In the genomic region with DNA sequence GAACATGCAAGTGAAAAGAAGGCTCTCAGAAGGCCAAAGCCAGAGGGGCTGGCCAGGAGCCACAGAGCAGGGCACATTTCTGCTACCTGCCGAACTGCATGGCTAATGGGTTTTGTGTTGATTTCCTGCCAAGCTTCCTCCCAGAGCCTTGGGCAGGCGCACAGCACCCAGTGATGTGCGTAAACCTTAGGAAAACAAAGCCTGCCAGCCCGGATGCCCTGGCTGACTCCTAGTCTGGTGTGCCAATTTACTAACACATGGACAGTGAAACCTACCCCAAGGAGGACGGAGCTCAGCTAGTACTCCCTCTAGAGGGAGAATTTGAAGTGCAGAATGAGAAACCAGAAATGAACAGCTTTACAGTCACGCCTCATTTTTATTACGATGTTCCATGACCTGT, we compare ENCODE assay signal across 10 mouse cellular contexts. TPM values are rescaled to one million over a fixed set of nuclear protein-coding genes. Genes with fewer than 3 reads are reported as not detected.
DNase-seq lines count a peak whose midpoint lies in the region; ATAC-seq and TF ChIP-seq lines count a peak whose summit lies in the region.
"Had no signal": no experiment of that assay in that cellular context is flagged by ENCODE, and none has a peak within 500 bp of the region (broad histone marks: within the 10 kb centered on the region; RNA-seq: fewer than 3 reads in every experiment).

No protein-coding gene starts in this region.

- H3K9me3 ChIP-seq in forebrain, embryonic 16.5 days (ENCODE audit: control insufficient read depth, low read length): no peaks in the 10 kb centered on the region
- H3K9me3 ChIP-seq in neural tube, embryonic 13.5 days: no peaks in the 10 kb centered on the region
- H3K9me3 ChIP-seq: G1E; heart, embryonic 13.5 days had no signal

- H3K36me3 ChIP-seq in heart, adult 2 months (ENCODE audit: control insufficient read depth, insufficient read depth, low read length): no peaks in the 10 kb centered on the region
- no peaks in the 10 kb centered on the region for H3K36me3 ChIP-seq in forebrain, embryonic 16.5 days (ENCODE audit: control insufficient read depth, insufficient read depth)
- no peaks in the 10 kb centered on the region for H3K36me3 ChIP-seq in neural tube, embryonic 13.5 days
- H3K36me3 ChIP-seq: G1E had no signal

- H3K4me3 ChIP-seq in heart, adult 2 months: no peak overlapping the region
- H3K4me3 ChIP-seq in forebrain, embryonic 16.5 days (replicated peaks; ENCODE audit: low read length): no peak overlapping the region
- H3K4me3 ChIP-seq in neural tube, embryonic 13.5 days: no peak overlapping the region
- H3K4me3 ChIP-seq: heart, embryonic 13.5 days had no signal

- no peak overlapping the region for H3K4me2 ChIP-seq in forebrain, embryonic 16.5 days (ENCODE audit: low read length)
- H3K4me2 ChIP-seq in neural tube, embryonic 13.5 days: no peak overlapping the region
- H3K4me2 ChIP-seq: heart, embryonic 13.5 days had no signal

- DNase-seq in heart, adult 2 months: peak in 1 of 2 experiments; percentile 21
- no peak for DNase-seq in heart, postnatal 10 days
- DNase-seq in thymus, postnatal 0 days (ENCODE audit: low spot score): peak; percentile 27
- DNase-seq in thymus, postnatal 36 days: no peak
- peak; percentile 42 to 63 for DNase-seq in kidney, postnatal 4 days
- DNase-seq in left cerebral cortex, postnatal 36 days (ENCODE audit: low spot score in 2 of 2): no peak

- no peaks in the 10 kb centered on the region; the same call in 1 of the 2 replicates for H3K4me1 ChIP-seq in heart, adult 2 months (ENCODE audit: control insufficient read depth, insufficient read depth, low read length)
- peaks cover 4% of the 10 kb centered on the region; the same call in 1 of the 2 replicates for H3K4me1 ChIP-seq in forebrain, embryonic 16.5 days (replicated peaks; ENCODE audit: control insufficient read depth, insufficient read depth, low read length)
- H3K4me1 ChIP-seq in neural tube, embryonic 13.5 days (replicated peaks): peaks cover 9% of the 10 kb centered on the region; the same call in 1 of the 2 replicates
- H3K4me1 ChIP-seq: heart, embryonic 13.5 days had no signal

- no peaks in the 10 kb centered on the region for H3K27me3 ChIP-seq in heart, adult 2 months (ENCODE audit: control insufficient read depth, insufficient read depth, low read length)
- H3K27me3 ChIP-seq in forebrain, embryonic 16.5 days (replicated peaks; ENCODE audit: control insufficient read depth, insufficient read depth, low read length): no peaks in the 10 kb centered on the region
- no peaks in the 10 kb centered on the region for H3K27me3 ChIP-seq in neural tube, embryonic 13.5 days
- H3K27me3 ChIP-seq: heart, embryonic 13.5 days had no signal

- intact Hi-C loops in heart, adult 2 months (cut with DNase I): no loop called here
- intact Hi-C loops in heart, postnatal 10 days (cut with DNase I): no loop called here
- intact Hi-C loops in left cerebral cortex, postnatal 36 days (cut with DNase I): no loop called here

- TF ChIP-seq EP300 in heart, adult 2 months (IDR thresholded peaks at IDR 0.05; ENCODE audit: insufficient read depth, low read depth, low read length): no peak

- ATAC-seq in forebrain, embryonic 16.5 days: peak; percentile 83
- peak; percentile 77 for ATAC-seq in neural tube, embryonic 13.5 days (ENCODE audit: low read depth)

- TF ChIP-seq CTCF in heart, adult 2 months (IDR thresholded peaks at IDR 0.05): peak; percentile 41

- no peak overlapping the region for H3K9ac ChIP-seq in heart, adult 2 months (ENCODE audit: low read depth, low read length)
- no peak overlapping the region for H3K9ac ChIP-seq in forebrain, embryonic 16.5 days (replicated peaks; ENCODE audit: low read depth, low read length)
- no peak overlapping the region for H3K9ac ChIP-seq in neural tube, embryonic 13.5 days
- H3K9ac ChIP-seq: heart, embryonic 13.5 days had no signal

- H3K27ac ChIP-seq in heart, adult 2 months: no peak overlapping the region
- H3K27ac ChIP-seq in forebrain, embryonic 16.5 days (ENCODE audit: low read length): no peak overlapping the region
- peak overlapping the region; percentile 54; the same call in 1 of the 2 replicates for H3K27ac ChIP-seq in neural tube, embryonic 13.5 days (replicated peaks)
- H3K27ac ChIP-seq: heart, embryonic 13.5 days had no signal

- H3K79me2 ChIP-seq in heart, adult 2 months (replicated peaks; ENCODE audit: control insufficient read depth, insufficient read depth, low read length): no peaks in the 10 kb centered on the region

- no peak for TF ChIP-seq POLR2A in heart, adult 2 months (IDR thresholded peaks at IDR 0.05; ENCODE audit: insufficient read depth, low read depth, low read length)

- WGBS in heart, adult 2 months: 58% methylated on average over 7 of the region's 7 CpGs
- 44% methylated on average over 7 of the region's 7 CpGs for WGBS in forebrain, embryonic 16.5 days
- 52% methylated on average over 7 of the region's 7 CpGs for WGBS in neural tube, embryonic 13.5 days

RNA-seq across cellular contexts. Expression of a gene that starts 50.0 kb away (rescaled TPM):
- total RNA-seq in heart, adult 2 months (2021): 10 to 100 TPM; 13.3 to 16.7 TPM
- 10.7 and 23.9 TPM in 2 replicates for polyA plus RNA-seq in heart, adult 2 months (2012; rRNA removed)
- 10 to 100 TPM; 28.2 to 39.4 TPM for total RNA-seq in heart, postnatal 10 days (2021)
- 9.5 and 10.3 TPM in 2 replicates for polyA plus RNA-seq in thymus, postnatal 0 days (2015; fragmentation: Nextera tagmentation; extraction: Ambion mirVana)
- polyA plus RNA-seq in forebrain, embryonic 16.5 days (2015; fragmentation: Nextera tagmentation; extraction: Ambion mirVana): 6.7 and 8.5 TPM in 2 replicates
- polyA plus RNA-seq in neural tube, embryonic 13.5 days (2015; fragmentation: Nextera tagmentation; extraction: Ambion mirVana): 15.4 and 17.9 TPM in 2 replicates
- total RNA-seq in left cerebral cortex, postnatal 36 days (2021): 1 to 10 TPM; 5.1 to 7.0 TPM
- polyA plus RNA-seq: G1E had no signal

RNA-seq across cellular contexts. Expression of a gene that starts 59.9 kb away (rescaled TPM):
- under 1 TPM; 0.52 to 0.96 TPM for total RNA-seq in heart, adult 2 months (2021)
- polyA plus RNA-seq in heart, adult 2 months (2012; rRNA removed): 0.21 and 0.64 TPM in 2 replicates
- total RNA-seq in heart, postnatal 10 days (2021): 1 to 10 TPM; 1.2 to 2.0 TPM
- polyA plus RNA-seq in thymus, postnatal 0 days (2015; fragmentation: Nextera tagmentation; extraction: Ambion mirVana): 1.0 and 1.1 TPM in 2 replicates
- polyA plus RNA-seq in forebrain, embryonic 16.5 days (2015; fragmentation: Nextera tagmentation; extraction: Ambion mirVana): 0.22 and 0.41 TPM in 2 replicates
- polyA plus RNA-seq in neural tube, embryonic 13.5 days (2015; fragmentation: Nextera tagmentation; extraction: Ambion mirVana): 0.54 and 0.85 TPM in 2 replicates
- total RNA-seq in left cerebral cortex, postnatal 36 days (2021): under 1 TPM; 0.54 to 0.89 TPM
- polyA plus RNA-seq: G1E had no signal

Comparison
In these comparisons a context has a peak if more than half of its experiments do, and no peak if none do; other contexts are left out.
1. DNase-seq: peak in thymus, postnatal 0 days (single experiment) and kidney, postnatal 4 days (2 of 2); none in heart, postnatal 10 days (0 of 2), thymus, postnatal 36 days (0 of 2) and left cerebral cortex, postnatal 36 days (0 of 2).